Mouse (Mus musculus) heart, postnatal 0 days (tissue): ENCODE results near the gene Tedc1.
A peak's percentile ranks its signal among the peaks of the same experiment; 100 is the strongest.

Experiments used
- CTCF ChIP-seq: IDR thresholded peaks from 2 replicates; pipeline ENCODE4 v1.5.1; 2016; ENCODE audit warnings: antibody characterized with exemption, control low read depth, low read depth
- EP300 ChIP-seq: IDR thresholded peaks from 2 replicates; pipeline ENCODE4 v1.6.1; 2016; ENCODE audit warnings: antibody characterized with exemption, low read depth

DNA sequence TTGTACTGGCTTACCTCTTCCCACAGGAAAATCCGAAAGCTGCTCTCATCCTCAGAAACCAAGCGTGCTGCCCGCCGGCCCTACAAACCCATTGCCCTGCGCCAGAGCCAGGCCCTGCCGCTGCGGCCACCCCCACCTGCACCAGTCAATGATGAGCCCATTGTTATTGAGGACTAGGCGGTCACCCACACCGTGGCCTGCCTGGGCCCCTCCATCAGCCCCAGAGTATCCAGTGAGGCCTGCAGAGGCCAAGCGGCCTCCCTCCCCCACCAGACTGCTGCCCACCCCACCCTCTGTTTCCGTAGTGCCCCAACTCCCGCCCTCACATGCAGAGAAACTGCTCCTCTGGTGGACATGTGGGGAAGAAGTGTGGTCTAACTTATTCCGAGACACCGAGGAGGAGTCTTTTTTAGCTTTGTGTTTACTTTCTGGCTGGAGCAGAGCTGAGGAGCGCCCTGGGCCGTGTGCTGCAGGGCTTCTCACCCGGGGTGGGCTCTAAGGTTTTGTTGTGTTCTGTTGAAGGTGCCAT lies 19.7 kb upstream of the Tedc1 start:
- TF ChIP-seq EP300 (no peak), CTCF (peak; percentile 52)
